Mouse (Mus musculus) CH12.LX (cell line): ENCODE measurements around the gene Cggbp1. TPM values are rescaled to one million over a fixed set of nuclear protein-coding genes. Genes with fewer than 3 reads are reported as not detected.

ENCODE experiments used
- DNase-seq: peaks from one replicate; pipeline ENCODE4 v3.0.0-alpha.2; 2013; ENCODE audit errors: extremely low read depth
- H3K27ac ChIP-seq: 2 replicates; pipeline ENCODE4 v1.5.1; 2012; ENCODE audit warnings: low read depth, mild to moderate bottlenecking, control low read depth, moderate library complexity; ENCODE audit not compliant: insufficient read depth
- H3K27me3 ChIP-seq: replicated peaks from 2 replicates; pipeline ENCODE3; 2012; ENCODE audit warnings: inconsistent platforms
- H3K36me3 ChIP-seq, 2 experiments: replicated peaks in 1 of 2; 2 replicates each; pipeline versions ENCODE3 to v1.6.1; 2012; ENCODE audit warnings: inconsistent platforms in 1 of 2, low read length in 1 of 2, mild to moderate bottlenecking in 1 of 2, mixed read lengths in 1 of 2, moderate library complexity in 1 of 2; ENCODE audit not compliant: control insufficient read depth in 1 of 2, insufficient read depth in 1 of 2
- H3K4me1 ChIP-seq, 2 experiments: 2 replicates each; pipeline ENCODE4 v1.6.1; 2012; ENCODE audit warnings: inconsistent platforms in 1 of 2, moderate library complexity in 1 of 2; ENCODE audit not compliant: insufficient read depth in 2 of 2, control insufficient read depth in 1 of 2
- H3K4me2 ChIP-seq: 2 replicates; pipeline ENCODE4 v1.6.1; 2012; ENCODE audit warnings: low read depth, mild to moderate bottlenecking, control low read depth; ENCODE audit not compliant: poor library complexity, insufficient read depth, severe bottlenecking
- H3K4me3 ChIP-seq, 3 experiments: fragments of 150-350 bp in 1 of 3; sonication (generic) in 1 of 3; replicated peaks in 1 of 3; 2 replicates each; pipeline versions ENCODE3 to v1.5.1; 2011 to 2012; ENCODE audit warnings: low read depth in 2 of 3, low read length in 2 of 3, mild to moderate bottlenecking in 2 of 3, moderate library complexity in 2 of 3, control low read depth in 1 of 3, improper control_type of control experiment in 1 of 3, inconsistent platforms in 1 of 3, mixed read lengths in 1 of 3; ENCODE audit not compliant: poor library complexity in 1 of 3
- H3K79me2 ChIP-seq: replicated peaks from 2 replicates; pipeline ENCODE4 v1.6.1; 2012; ENCODE audit warnings: mild to moderate bottlenecking, moderate library complexity; ENCODE audit not compliant: control insufficient read depth, poor library complexity, insufficient read depth, severe bottlenecking; ENCODE audit errors: extremely low read depth
- H3K9ac ChIP-seq: 2 replicates; pipeline ENCODE4 v1.6.1; 2012; ENCODE audit warnings: low read depth, mild to moderate bottlenecking, control low read depth, moderate library complexity; ENCODE audit not compliant: insufficient read depth
- H3K9me3 ChIP-seq: replicated peaks from 2 replicates; pipeline ENCODE3; 2012; ENCODE audit warnings: low read length, inconsistent platforms, mixed read lengths
- CHD2 ChIP-seq: IDR thresholded peaks from 2 replicates; pipeline ENCODE4 v1.6.1; 2011; ENCODE audit warnings: low read length, improper control_type of control experiment
- CTCF ChIP-seq, 2 experiments: IDR thresholded peaks in 1 of 2; conservative IDR thresholded peaks in 1 of 2; 2 replicates each; pipeline ENCODE4 v1.5.1; 2011 to 2012; ENCODE audit warnings: low read depth in 2 of 2, low read length in 2 of 2, improper control_type of control experiment in 1 of 2, inconsistent platforms in 1 of 2, mild to moderate bottlenecking in 1 of 2, moderate library complexity in 1 of 2
- ETS1 ChIP-seq: conservative IDR thresholded peaks from 2 replicates; pipeline ENCODE4 v1.6.1; 2012; ENCODE audit warnings: low read depth, mild to moderate bottlenecking, inconsistent platforms, low read length, improper control_type of control experiment, moderate library complexity
- KAT2A ChIP-seq: IDR thresholded peaks from 2 replicates; pipeline ENCODE4 v1.6.1; 2012; ENCODE audit warnings: low read length, improper control_type of control experiment, inconsistent platforms; ENCODE audit not compliant: insufficient replicate concordance
- MAX ChIP-seq: IDR thresholded peaks from 2 replicates; pipeline ENCODE4 v1.6.1; 2011; ENCODE audit warnings: low read length, improper control_type of control experiment
- MAZ ChIP-seq: IDR thresholded peaks from 2 replicates; pipeline ENCODE4 v1.6.1; 2012; ENCODE audit warnings: low read depth, mild to moderate bottlenecking, inconsistent platforms, low read length, improper control_type of control experiment, moderate library complexity
- MEF2A ChIP-seq: IDR thresholded peaks from 2 replicates; pipeline ENCODE4 v1.6.1; 2014; ENCODE audit warnings: low read depth, mild to moderate bottlenecking, inconsistent platforms, low read length, improper control_type of control experiment, borderline replicate concordance
- NELFE ChIP-seq: IDR thresholded peaks from 2 replicates; pipeline ENCODE4 v1.6.1; 2011; ENCODE audit warnings: low read depth, low read length, improper control_type of control experiment
- PAX5 ChIP-seq: IDR thresholded peaks from 2 replicates; pipeline ENCODE4 v1.6.1; 2012; ENCODE audit warnings: low read length, inconsistent platforms, mixed read lengths
- POLR2AphosphoS2 ChIP-seq: IDR thresholded peaks from 2 replicates; pipeline ENCODE4 v1.6.1; 2011; ENCODE audit warnings: low read depth, low read length, improper control_type of control experiment
- RAD21 ChIP-seq: IDR thresholded peaks from 2 replicates; pipeline ENCODE4 v1.6.1; 2011; ENCODE audit warnings: low read depth, mild to moderate bottlenecking, low read length, improper control_type of control experiment, moderate library complexity
- RCOR1 ChIP-seq: conservative IDR thresholded peaks from 2 replicates; pipeline ENCODE4 v1.6.1; 2012; ENCODE audit warnings: low read depth, mild to moderate bottlenecking, inconsistent platforms, low read length, improper control_type of control experiment
- TCF12 ChIP-seq: IDR thresholded peaks from 2 replicates; pipeline ENCODE4 v1.6.1; 2014; ENCODE audit warnings: low read depth, mild to moderate bottlenecking, inconsistent platforms, low read length, improper control_type of control experiment
- USF2 ChIP-seq: conservative IDR thresholded peaks from 2 replicates; pipeline ENCODE4 v1.6.1; 2011; ENCODE audit warnings: low read depth, low read length, improper control_type of control experiment
- ZC3H11A ChIP-seq: IDR thresholded peaks from 2 replicates; pipeline ENCODE4 v1.6.1; 2012; ENCODE audit warnings: low read depth, mild to moderate bottlenecking, inconsistent platforms, low read length, improper control_type of control experiment
- ZMIZ1 ChIP-seq: IDR thresholded peaks from 2 replicates; pipeline ENCODE4 v1.6.1; 2012; ENCODE audit warnings: low read depth, mild to moderate bottlenecking, inconsistent platforms, low read length, improper control_type of control experiment
- ZNF384 ChIP-seq: IDR thresholded peaks from 2 replicates; pipeline ENCODE4 v1.6.1; 2012; ENCODE audit warnings: low read depth, low read length, improper control_type of control experiment, inconsistent platforms
- dilution Hi-C: fragments of 300-500 bp; cut with MboI; formaldehyde crosslinking; loops from 2 replicates; pipeline ENCODE4 v1.14.3; 2020; ENCODE audit warnings: low sequenced_read_pairs; ENCODE audit not compliant: extremely low pct_unique_long_range_greater_than_20kb, extremely low pct_ligation_motif_present
- in situ Hi-C: fragments of 300-500 bp; cut with MboI; formaldehyde crosslinking; loops from 3 replicates; pipeline ENCODE4 v1.14.3; 2019; ENCODE audit warnings: low sequenced_read_pairs, low pct_ligation_motif_present, low pct_unique_long_range_greater_than_20kb, mixed read lengths
- polyA plus RNA-seq: library from polyadenylated mRNA; unstranded; fragments of >175 nt; gene quantifications from 2 replicates; pipeline ENCODE4 v1.2.1, GENCODE M21; 2012; ENCODE audit warnings: low read depth; ENCODE audit not compliant: insufficient read length
- total RNA-seq, 2 experiments: library from RNA; depleted of rRNA; stranded (reverse); fragments of 300-350 nt in 1 of 2; fragments of >200 nt in 1 of 2; gene quantifications; 2 replicates each; pipeline ENCODE4 v1.2.3; 2012 to 2014

The Cggbp1 gene
- total and polyA plus RNA-seq, 3 experiments = 38.5 to 86.5 (median 71.1) TPM

- TF ChIP-seq NELFE = peak; percentile 83; the same call in 1 of the 2 replicates
- peak; percentile 72; the same call in 1 of the 2 replicates for TF ChIP-seq MEF2A
- TF ChIP-seq PAX5 = no peak
- peak; percentile 88 for TF ChIP-seq TCF12
- peak; percentile 88 for TF ChIP-seq MAZ
- peak; percentile 59; the same call in 1 of the 2 replicates for TF ChIP-seq CHD2
- no peak; the same call in none of the 2 replicates for TF ChIP-seq MAX
- peak; percentile 82; the same call in 1 of the 2 replicates for TF ChIP-seq RCOR1
These were observed 21.9 kb downstream of the Cggbp1 start (continued) for GRCm38 (mm10) chr16:64873416-64874305.

- Histone ChIP-seq H3K36me3 (no peaks in the 10 kb centered on the region), H3K79me2 (no peaks in the 10 kb centered on the region), H3K9me3 (no peaks in the 10 kb centered on the region), H3K9ac (no peak overlapping the region), H3K4me1 (peaks cover 3 to 20% of the 10 kb centered on the region in 2 experiments; a peak in 3 of 4 replicates), H3K4me2 (no peak overlapping the region), H3K27me3 (no peaks in the 10 kb centered on the region), H3K4me3 (no peak overlapping the region), H3K27ac (no peak overlapping the region)
- in situ Hi-C loops = loop anchor here (5.0 kb wide), 1 partner anchor 108 kb away; no protein-coding TSS in a partner anchor
- TF ChIP-seq RAD21 (no peak), RCOR1 (no peak), ETS1 (no peak), ZMIZ1 (no peak), USF2 (no peak), KAT2A (no peak), CTCF (conservative IDR thresholded peaks at IDR 0.05 in 1 of 2, IDR thresholded peaks at IDR 0.05 in 1 of 2; ENCODE audit: low read depth in 2 of 2, low read length in 2 of 2) (no peak), TCF12 (no peak), ZC3H11A (no peak), POLR2AphosphoS2 (no peak), ZNF384 (no peak), MEF2A (no peak)
- DNase-seq = no peak
- dilution Hi-C loops = no loop called here
These were observed 23.6 kb downstream of the Cggbp1 start for GRCm38 (mm10) chr16:64875384-64875783.
